Mouse (Mus musculus): ENCODE results near the gene Gm11115. TPM values are rescaled to one million over a fixed set of nuclear protein-coding genes. Genes with fewer than 3 reads are reported as not detected.

Gene Gm11115
- not detected in 2 replicates for polyA plus RNA-seq (2014; fragmentation: Nextera tagmentation; extraction: Ambion mirVana)

GRCm38 (mm10) chr5:88153999-88154398, at the start of gene Gm11115:
Gene Gm11115 (minus strand): TSS chr5:88154099.
- DNase-seq (ENCODE audit: low spot score, missing footprints) (no peak), ATAC-seq (ENCODE audit: low FRiP score) (no peak)
- Histone ChIP-seq H3K36me3 (ENCODE audit: control insufficient read depth, insufficient read depth, low read length) (no peaks in the 10 kb centered on the region), H3K4me2 (no peak within 1 kb of the TSS), H3K27ac (ENCODE audit: low read depth, low read length) (no peak within 1 kb of the TSS), H3K4me3 (ENCODE audit: low read depth, low read length) (no peak within 1 kb of the TSS), H3K9me3 (ENCODE audit: control insufficient read depth, low read length) (no peaks in the 10 kb centered on the region), H3K9ac (ENCODE audit: low read length) (no peak within 1 kb of the TSS), H3K4me1 (ENCODE audit: control insufficient read depth, insufficient read depth, low read length) (no peaks in the 10 kb centered on the region), H3K27me3 (ENCODE audit: control insufficient read depth, insufficient read depth, low read length) (no peaks in the 10 kb centered on the region)

GRCm38 (mm10) chr5:88111430-88111829, 42.5 kb downstream of the Gm11115 start, which contains the start of gene Gm11116:
Gene Gm11116 (minus strand): TSS chr5:88111530.
- H3K9me3 ChIP-seq (ENCODE audit: control insufficient read depth, low read length) = no peaks in the 10 kb centered on the region
- DNase-seq (ENCODE audit: low spot score, missing footprints) = no peak
- no peaks in the 10 kb centered on the region for H3K36me3 ChIP-seq (ENCODE audit: control insufficient read depth, insufficient read depth, low read length)
- 83% methylated on average over 1 of the region's 1 CpGs for WGBS
- no peak within 1 kb of the TSS for H3K9ac ChIP-seq (ENCODE audit: low read length)
- no peak within 1 kb of the TSS for H3K27ac ChIP-seq (ENCODE audit: low read depth, low read length)
- ATAC-seq (ENCODE audit: low FRiP score) = no peak
- no peak within 1 kb of the TSS for H3K4me3 ChIP-seq (ENCODE audit: low read depth, low read length)
- no peaks in the 10 kb centered on the region for H3K27me3 ChIP-seq (ENCODE audit: control insufficient read depth, insufficient read depth, low read length)
- no peak within 1 kb of the TSS for H3K4me2 ChIP-seq
- no peaks in the 10 kb centered on the region for H3K4me1 ChIP-seq (ENCODE audit: control insufficient read depth, insufficient read depth, low read length)

Other genes starting within 250 kb of the Gm11115 start
- gene Csn3, start 228.5 kb downstream of the Gm11115 start, polyA plus RNA-seq (2014; fragmentation: Nextera tagmentation; extraction: Ambion mirVana) = 0.23 and 0.33 TPM in 2 replicates
- gene 2310003L06Rik, start 184.6 kb downstream of the Gm11115 start, polyA plus RNA-seq (2014; fragmentation: Nextera tagmentation; extraction: Ambion mirVana) = not detected in 2 replicates
- not detected in 2 replicates for gene Gm28434, start 184.6 kb downstream of the Gm11115 start, polyA plus RNA-seq (2014; fragmentation: Nextera tagmentation; extraction: Ambion mirVana)
- not detected in 2 replicates for gene Cabs1, start 174.7 kb downstream of the Gm11115 start, polyA plus RNA-seq (2014; fragmentation: Nextera tagmentation; extraction: Ambion mirVana)
- not detected in 2 replicates for gene Smr3a, start 151.6 kb downstream of the Gm11115 start, polyA plus RNA-seq (2014; fragmentation: Nextera tagmentation; extraction: Ambion mirVana)
- not detected in 2 replicates for gene Smr2, start 67.5 kb downstream of the Gm11115 start, polyA plus RNA-seq (2014; fragmentation: Nextera tagmentation; extraction: Ambion mirVana)
- gene Gm11116, start 42.6 kb downstream of the Gm11115 start, polyA plus RNA-seq (2014; fragmentation: Nextera tagmentation; extraction: Ambion mirVana) = not detected in 2 replicates
- gene Gm7714, start 114.8 kb upstream of the Gm11115 start, polyA plus RNA-seq (2014; fragmentation: Nextera tagmentation; extraction: Ambion mirVana) = not detected in 2 replicates
- gene Prol1, start 163.2 kb upstream of the Gm11115 start, polyA plus RNA-seq (2014; fragmentation: Nextera tagmentation; extraction: Ambion mirVana) = not detected in 2 replicates
- gene Amtn, start 222.0 kb upstream of the Gm11115 start, polyA plus RNA-seq (2014; fragmentation: Nextera tagmentation; extraction: Ambion mirVana) = not detected in 2 replicates

All from midbrain, embryonic 11.5 days (tissue).